Mouse (Mus musculus) bone marrow macrophage, adult 2 months (primary cell): ENCODE results near the gene Fgfr2.

ENCODE experiments used
- CTCF ChIP-seq: IDR thresholded peaks from 2 replicates; pipeline ENCODE4 v1.5.1; 2012; ENCODE audit warnings: low read depth, mild to moderate bottlenecking, low read length, moderate library complexity
- POLR2A ChIP-seq: IDR thresholded peaks from 2 replicates; pipeline ENCODE4 v1.6.1; 2012; ENCODE audit warnings: mild to moderate bottlenecking, low read depth, low read length, borderline replicate concordance

GRCm38 (mm10) chr7:132699165-132699564 is 424.0 kb downstream of the Fgfr2 start:
- TF ChIP-seq CTCF (no peak; the same call in 1 of the 2 replicates), POLR2A (no peak)
